In genomic region chr9:66124681-66125542, GRCm38 (mm10) we compare ENCODE assay signal across 8 mouse cellular contexts. TPM values are rescaled to one million over a fixed set of nuclear protein-coding genes. Genes with fewer than 3 reads are reported as not detected.
DNase-seq lines count a peak whose midpoint lies in the region; ATAC-seq lines count a peak whose summit lies in the region.

No protein-coding gene starts in this region.

- peak overlapping the region; percentile 76 for H3K4me3 ChIP-seq in brown adipose tissue, adult 24 weeks (ENCODE audit: insufficient read depth, low read depth, low read length)
- H3K4me3 ChIP-seq in heart, embryonic 13.5 days, result peak overlapping the region; percentile 89
- H3K4me3 ChIP-seq in liver, embryonic 12.5 days, result peak overlapping the region; percentile 88
- H3K4me3 ChIP-seq in stomach, embryonic 15.5 days (replicated peaks), result peak overlapping the region; percentile 71

- peak overlapping the region; percentile 94 for H3K9ac ChIP-seq in heart, embryonic 13.5 days
- peak overlapping the region; percentile 91 for H3K9ac ChIP-seq in liver, embryonic 12.5 days
- H3K9ac ChIP-seq in stomach, embryonic 15.5 days, result peak overlapping the region; percentile 60

- no peaks in the 10 kb centered on the region for H3K27me3 ChIP-seq in heart, embryonic 13.5 days (replicated peaks)
- no peaks in the 10 kb centered on the region for H3K27me3 ChIP-seq in liver, embryonic 12.5 days (replicated peaks)
- H3K27me3 ChIP-seq in stomach, embryonic 15.5 days (replicated peaks), result no peaks in the 10 kb centered on the region

- H3K9me3 ChIP-seq in heart, embryonic 13.5 days, result no peaks in the 10 kb centered on the region
- H3K9me3 ChIP-seq in liver, embryonic 12.5 days (replicated peaks), result no peaks in the 10 kb centered on the region
- H3K9me3 ChIP-seq in stomach, embryonic 15.5 days, result no peaks in the 10 kb centered on the region

- H3K36me3 ChIP-seq in heart, embryonic 13.5 days, result peaks cover 19% of the 10 kb centered on the region
- peaks cover 5% of the 10 kb centered on the region; the same call in 1 of the 2 replicates for H3K36me3 ChIP-seq in liver, embryonic 12.5 days
- H3K36me3 ChIP-seq in stomach, embryonic 15.5 days, result no peaks in the 10 kb centered on the region

- peak overlapping the region; percentile 91 for H3K4me2 ChIP-seq in heart, embryonic 13.5 days
- H3K4me2 ChIP-seq in liver, embryonic 12.5 days, result peak overlapping the region; percentile 92
- H3K4me2 ChIP-seq in stomach, embryonic 15.5 days, result peak overlapping the region; percentile 79

- DNase-seq in CD4-positive, CD25-positive, alpha-beta regulatory T cell, adult 2 months (ENCODE audit: low read depth, low spot score), result peak; percentile 99
- peak; percentile 40 for DNase-seq in fat pad, adult 2 months (ENCODE audit: extremely low read depth, low read depth, low spot score)
- DNase-seq in kidney, postnatal 10 days, result peak; percentile 98
- peak; percentile 98 to 99 for DNase-seq in natural killer cell, adult 2 months (ENCODE audit: low spot score in 2 of 2)

- H3K4me1 ChIP-seq in brown adipose tissue, adult 24 weeks (ENCODE audit: control insufficient read depth, insufficient read depth, insufficient read length, low read length), result peaks cover 11% of the 10 kb centered on the region; the same call in 1 of the 2 replicates
- H3K4me1 ChIP-seq in heart, embryonic 13.5 days, result peaks cover 47% of the 10 kb centered on the region
- H3K4me1 ChIP-seq in liver, embryonic 12.5 days, result peaks cover 79% of the 10 kb centered on the region
- peaks cover 9% of the 10 kb centered on the region; the same call in 1 of the 2 replicates for H3K4me1 ChIP-seq in stomach, embryonic 15.5 days

- peak overlapping the region; percentile 67 for H3K27ac ChIP-seq in brown adipose tissue, adult 24 weeks (replicated peaks; ENCODE audit: low read depth, low read length)
- peak overlapping the region; percentile 91 for H3K27ac ChIP-seq in heart, embryonic 13.5 days (replicated peaks)
- H3K27ac ChIP-seq in liver, embryonic 12.5 days, result peak overlapping the region; percentile 96
- peak overlapping the region; percentile 87 for H3K27ac ChIP-seq in stomach, embryonic 15.5 days

- peak; percentile 98 for ATAC-seq in heart, embryonic 13.5 days (ENCODE audit: extremely low read depth, insufficient number of reproducible peaks, low FRiP score, low TSS enrichment)
- peak; percentile 94 for ATAC-seq in liver, embryonic 12.5 days
- peak; percentile 97 for ATAC-seq in stomach, embryonic 15.5 days (ENCODE audit: insufficient read depth, low FRiP score, low read depth)

- WGBS in heart, embryonic 13.5 days, result 16% methylated on average over 33 of the region's 33 CpGs
- WGBS in liver, embryonic 12.5 days (ENCODE audit: insufficient replicate concordance), result 10% methylated on average over 33 of the region's 33 CpGs
- 13% methylated on average over 33 of the region's 33 CpGs for WGBS in stomach, embryonic 15.5 days

RNA-seq across cellular contexts. Expression of gene Snx1, which starts 1.5 kb away (rescaled TPM):
- polyA plus RNA-seq in brown adipose tissue, adult 24 weeks (2012; ENCODE audit: insufficient read depth, insufficient read length, missing spikeins), result 35.6 and 40.3 TPM in 2 replicates
- polyA plus RNA-seq in heart, embryonic 13.5 days (2015; fragmentation: Nextera tagmentation; extraction: Ambion mirVana), result 59.6 and 65.8 TPM in 2 replicates
- polyA plus RNA-seq in liver, embryonic 12.5 days (2016; fragmentation: Nextera tagmentation; extraction: Ambion mirVana), result 89.6 and 95.1 TPM in 2 replicates
- polyA plus RNA-seq in stomach, embryonic 15.5 days (2015; fragmentation: Nextera tagmentation; extraction: Ambion mirVana), result 124 and 129 TPM in 2 replicates

RNA-seq across cellular contexts. Expression of gene Ciao2a, which starts 1.5 kb away (rescaled TPM):
- polyA plus RNA-seq in brown adipose tissue, adult 24 weeks (2012; ENCODE audit: insufficient read depth, insufficient read length, missing spikeins), result 122 and 146 TPM in 2 replicates
- polyA plus RNA-seq in heart, embryonic 13.5 days (2015; fragmentation: Nextera tagmentation; extraction: Ambion mirVana), result 152 and 172 TPM in 2 replicates
- polyA plus RNA-seq in liver, embryonic 12.5 days (2016; fragmentation: Nextera tagmentation; extraction: Ambion mirVana), result 199 TPM in 2 replicates
- polyA plus RNA-seq in stomach, embryonic 15.5 days (2015; fragmentation: Nextera tagmentation; extraction: Ambion mirVana), result 170 and 180 TPM in 2 replicates

RNA-seq across cellular contexts. Expression of gene Dapk2, which starts 33.1 kb away (rescaled TPM):
- 2.9 and 5.9 TPM in 2 replicates for polyA plus RNA-seq in brown adipose tissue, adult 24 weeks (2012; ENCODE audit: insufficient read depth, insufficient read length, missing spikeins)
- 4.5 and 4.6 TPM in 2 replicates for polyA plus RNA-seq in heart, embryonic 13.5 days (2015; fragmentation: Nextera tagmentation; extraction: Ambion mirVana)
- polyA plus RNA-seq in liver, embryonic 12.5 days (2016; fragmentation: Nextera tagmentation; extraction: Ambion mirVana), result 12.3 and 16.4 TPM in 2 replicates
- polyA plus RNA-seq in stomach, embryonic 15.5 days (2015; fragmentation: Nextera tagmentation; extraction: Ambion mirVana), result 6.8 and 10.1 TPM in 2 replicates

RNA-seq across cellular contexts. Expression of gene Snx22, which starts 55.4 kb away (rescaled TPM):
- polyA plus RNA-seq in brown adipose tissue, adult 24 weeks (2012; ENCODE audit: insufficient read depth, insufficient read length, missing spikeins), result 0.46 TPM in 1 of 2 replicates, not detected in the other
- polyA plus RNA-seq in heart, embryonic 13.5 days (2015; fragmentation: Nextera tagmentation; extraction: Ambion mirVana), result 2.3 and 3.0 TPM in 2 replicates
- polyA plus RNA-seq in liver, embryonic 12.5 days (2016; fragmentation: Nextera tagmentation; extraction: Ambion mirVana), result 29.6 and 33.4 TPM in 2 replicates
- 2.2 and 4.6 TPM in 2 replicates for polyA plus RNA-seq in stomach, embryonic 15.5 days (2015; fragmentation: Nextera tagmentation; extraction: Ambion mirVana)

Comparison
In these comparisons a context has a peak if more than half of its experiments do, and no peak if none do; other contexts are left out.
1. Peak in every context shown above with its lines: DNase-seq, ATAC-seq, H3K4me3 ChIP-seq and H3K27ac ChIP-seq.
2. DNase-seq: peak in every context shown above with its lines; median percentile 99 in CD4-positive, CD25-positive, alpha-beta regulatory T cell, adult 2 months; 98 in natural killer cell, adult 2 months; 98 in kidney, postnatal 10 days; 40 in fat pad, adult 2 months.